Mouse (Mus musculus) c-Kit-negative CD71-positive TER-119-positive erythroid progenitor cells, embryonic 14.5 days (primary cell): ENCODE measurements around the gene Tpm1.

Source experiments
- DNase-seq: peaks from one replicate; pipeline ENCODE4 v3.0.0-alpha.2; 2013; ENCODE audit warnings: low read depth, low spot score

Gene Tpm1

DNA sequence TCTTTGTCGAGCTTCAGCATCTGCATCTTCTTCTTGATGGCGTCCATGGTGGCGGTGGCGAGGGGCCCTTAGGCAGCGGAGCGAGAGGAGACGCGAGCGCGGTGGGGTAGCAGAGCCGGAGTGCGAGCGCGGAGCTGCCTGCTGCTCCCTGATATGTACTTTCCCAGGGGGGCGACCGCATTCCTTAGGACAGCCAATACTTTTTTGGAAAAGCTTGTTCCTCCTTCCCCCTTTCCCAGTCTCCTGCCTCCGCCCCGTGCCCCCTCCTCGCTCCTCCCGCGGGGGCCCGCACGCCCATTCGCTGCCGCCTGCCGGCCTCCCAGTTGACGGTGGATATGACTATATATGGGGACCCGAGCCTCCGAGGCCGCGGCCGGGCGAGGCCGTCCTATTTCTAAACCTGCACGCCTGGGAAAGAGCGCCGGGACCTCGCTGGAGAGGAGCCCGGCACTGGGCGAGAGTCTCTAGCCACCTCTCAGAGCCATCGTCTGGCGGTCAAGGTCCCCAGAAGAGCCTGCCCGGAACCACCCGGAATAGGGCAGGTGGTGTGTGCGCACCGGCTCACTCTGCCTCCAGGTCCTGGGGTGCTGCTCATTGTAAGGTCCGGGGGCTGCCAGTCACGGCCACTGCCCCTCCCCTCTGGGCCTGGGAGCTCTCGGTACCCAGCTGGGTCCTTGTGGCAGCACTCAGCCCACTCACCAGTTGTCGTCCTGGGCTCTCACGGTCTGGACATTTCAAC, at the start of gene Tpm1:
Gene Tpm1, minus strand, starts transcription at position 321 of the 739 bp plus-strand sequence.
- DNase-seq, result no peak

DNA sequence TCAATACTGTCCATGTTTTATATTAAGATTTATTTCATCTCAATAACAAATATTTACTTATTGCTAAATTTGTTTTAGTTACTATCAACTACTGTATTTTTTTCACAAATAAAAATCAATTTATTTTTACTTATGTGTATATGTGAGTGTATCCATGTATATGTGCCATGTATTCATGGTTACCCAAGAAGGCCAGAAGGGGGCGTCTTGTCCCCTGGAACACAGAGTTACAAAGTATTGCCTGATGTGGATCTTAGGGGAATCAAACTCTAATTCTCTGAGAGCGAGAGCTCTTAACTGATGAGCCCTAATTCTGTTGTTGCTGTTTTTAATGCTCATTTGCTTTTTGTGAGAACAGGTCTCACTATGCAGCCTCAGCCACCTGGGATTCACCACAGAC, 45.2 kb upstream of the Tpm1 start:
- no peak for DNase-seq

DNA sequence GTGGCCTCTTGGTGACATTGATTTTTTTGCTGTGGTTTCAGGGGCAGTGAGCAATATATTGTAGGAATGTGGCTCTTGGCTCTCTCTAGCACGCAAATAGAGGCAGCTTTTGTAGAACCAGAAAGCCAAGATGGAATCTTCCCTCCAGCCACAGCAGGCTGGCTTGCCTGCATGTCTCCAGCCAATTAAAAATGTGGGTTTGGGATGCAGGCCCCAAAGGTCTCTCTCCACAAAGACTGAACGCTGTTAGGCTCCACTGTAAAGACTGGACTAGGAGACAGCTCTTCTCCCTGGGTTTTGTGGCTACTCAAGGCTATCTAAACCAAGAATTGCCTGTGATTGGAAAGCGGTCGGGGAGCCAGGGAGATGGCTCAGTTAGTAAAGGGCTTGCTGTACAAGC, 43.0 kb upstream of the Tpm1 start:
- no peak for DNase-seq

DNA sequence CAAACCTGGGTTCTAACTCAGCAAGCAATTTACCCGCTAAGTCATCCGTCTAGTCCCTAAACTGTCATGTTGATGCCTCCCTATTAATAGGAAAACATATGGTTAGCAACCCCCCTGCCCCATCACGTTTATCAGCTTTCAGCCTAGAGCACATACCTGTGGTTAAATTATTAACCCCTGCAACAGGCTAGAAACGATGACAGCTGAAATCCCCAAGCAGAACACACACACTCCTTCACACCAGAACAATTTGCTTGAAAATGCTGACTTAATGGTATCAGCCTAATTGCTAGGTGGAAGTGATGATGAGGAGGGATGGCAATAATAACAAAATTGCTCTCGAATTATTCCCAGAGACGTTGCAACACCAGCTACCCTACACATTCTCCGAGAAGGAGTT, 42.4 kb upstream of the Tpm1 start:
- DNase-seq, result no peak

DNA sequence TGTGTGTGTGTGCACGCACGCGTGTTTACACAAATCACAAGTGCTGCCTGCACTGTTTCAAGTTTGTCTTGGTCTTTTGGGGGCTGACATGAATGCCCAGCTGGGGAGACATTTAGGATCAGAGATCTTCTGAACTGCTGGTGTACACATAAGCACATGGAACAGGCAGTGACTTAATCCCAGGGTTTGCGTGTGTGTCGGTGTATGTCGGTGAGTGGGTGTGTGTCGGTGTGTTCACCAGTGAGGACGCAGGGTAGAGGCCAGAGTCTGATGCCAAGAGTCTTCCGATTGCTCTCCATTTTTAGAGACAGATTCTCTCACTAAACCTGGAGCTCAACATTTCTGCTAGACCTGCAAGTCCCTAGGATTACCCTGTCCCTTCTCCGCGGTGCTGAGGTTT, 41.9 kb upstream of the Tpm1 start:
- DNase-seq, result no peak

DNA sequence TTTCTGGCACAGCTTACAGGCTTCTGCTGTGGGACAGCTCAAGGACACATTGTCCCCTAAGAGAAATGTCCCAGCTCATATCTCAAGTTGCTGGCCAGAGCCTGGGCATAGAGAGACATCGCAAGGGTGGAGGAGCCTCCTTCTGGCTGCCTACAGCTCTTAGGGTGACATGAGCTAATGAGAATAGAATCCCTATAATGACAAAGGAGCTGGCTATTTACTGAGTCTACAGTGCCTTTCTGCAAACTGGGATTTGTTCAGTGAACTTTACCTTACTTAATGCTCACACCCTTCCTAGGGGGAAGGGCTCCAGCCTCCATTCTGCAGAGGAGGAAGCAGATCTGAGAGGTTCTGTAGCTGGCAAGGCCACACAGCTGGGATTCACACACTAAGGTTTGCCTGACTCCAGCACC, 41.4 kb upstream of the Tpm1 start:
- no peak for DNase-seq

DNA sequence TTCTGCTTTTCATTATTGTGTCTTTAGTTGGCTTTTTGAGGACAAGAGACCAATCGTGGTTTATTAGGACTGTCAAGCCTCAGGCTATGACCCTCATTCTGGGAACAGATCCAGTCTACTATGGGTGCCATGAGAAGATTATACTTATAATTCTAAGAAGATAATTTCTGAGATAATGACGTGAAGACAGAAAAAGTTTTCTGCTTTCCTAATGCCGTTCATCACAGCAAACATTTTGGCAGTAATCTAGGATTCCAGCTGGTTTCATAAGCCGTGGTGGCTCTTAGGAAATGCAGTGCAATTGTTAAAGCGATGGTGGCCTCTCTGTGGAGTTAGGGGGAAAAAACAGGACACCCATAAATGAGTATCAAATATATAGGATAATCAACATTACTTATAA, 40.0 kb upstream of the Tpm1 start:
- no peak for DNase-seq

DNA sequence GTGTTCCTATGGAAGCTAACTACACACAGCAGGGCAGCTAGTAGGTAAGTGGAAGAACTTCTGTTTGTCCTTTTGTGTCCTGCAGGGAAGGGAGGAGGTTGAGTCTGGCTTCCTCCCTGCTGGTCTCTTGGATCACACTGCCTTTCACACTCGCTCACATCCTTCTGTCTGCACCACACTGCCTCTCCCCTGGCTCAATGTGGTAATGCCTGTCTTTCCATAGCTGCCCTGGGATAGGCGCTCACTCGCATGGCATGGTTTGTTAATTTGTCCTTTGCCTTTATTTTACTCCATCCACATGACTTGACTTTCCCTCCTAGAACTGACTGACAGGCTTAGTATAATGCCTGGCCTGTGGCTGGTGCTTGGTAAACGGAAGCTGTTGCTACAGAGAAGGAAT, 34.6 kb upstream of the Tpm1 start:
- DNase-seq, result no peak

DNA sequence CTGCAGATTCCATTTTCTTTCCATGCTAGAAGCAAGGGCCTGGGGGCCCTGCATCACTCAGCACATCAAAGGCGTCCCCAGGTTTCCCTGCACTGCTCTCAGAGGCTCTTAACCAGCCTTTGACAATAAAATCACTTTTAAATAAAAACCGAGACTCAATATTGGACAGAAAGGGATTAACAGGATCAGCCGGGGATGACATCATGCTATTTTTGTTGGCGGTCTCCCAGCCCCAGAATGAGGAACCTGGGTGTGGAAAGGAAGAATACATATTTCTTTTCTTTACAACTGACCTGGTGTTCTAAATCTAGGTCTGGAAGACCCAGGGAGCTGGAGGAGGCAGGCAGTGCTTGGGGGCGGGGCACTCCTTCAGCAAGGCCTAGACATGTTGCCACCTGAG, 32.5 kb upstream of the Tpm1 start:
- DNase-seq, result no peak

DNA sequence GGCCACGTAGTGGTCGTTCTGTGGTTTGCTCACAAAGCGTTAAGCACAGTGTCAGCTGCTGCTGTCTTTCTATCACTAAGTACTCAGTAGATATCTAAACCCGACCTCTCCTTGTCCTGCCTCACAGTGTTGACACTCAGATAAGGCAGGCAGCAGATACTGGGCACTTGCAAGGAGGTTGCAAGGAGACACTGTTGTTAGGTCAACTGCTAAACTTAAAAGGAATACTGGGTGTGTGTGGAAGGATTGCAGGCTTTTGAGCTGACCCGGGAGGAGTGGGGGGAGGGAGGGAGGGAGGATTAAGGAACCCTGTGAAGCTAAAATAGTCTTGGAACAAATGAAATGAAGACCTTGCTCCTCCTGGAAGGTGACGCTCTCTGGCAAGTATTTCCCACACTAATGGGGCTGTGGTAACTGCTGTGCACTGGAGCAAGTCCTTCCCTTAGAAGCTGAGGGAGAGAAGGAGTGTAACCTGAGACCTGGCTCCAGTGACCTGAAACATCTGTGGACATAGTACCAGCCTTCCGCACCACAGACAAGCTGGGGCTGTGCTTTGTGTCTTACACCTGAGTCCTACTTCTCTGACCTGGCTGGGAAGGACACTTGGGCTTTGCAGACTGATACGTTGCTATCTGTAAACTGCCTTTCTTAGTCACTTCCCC, 28.6 kb upstream of the Tpm1 start:
- DNase-seq, result no peak

DNA sequence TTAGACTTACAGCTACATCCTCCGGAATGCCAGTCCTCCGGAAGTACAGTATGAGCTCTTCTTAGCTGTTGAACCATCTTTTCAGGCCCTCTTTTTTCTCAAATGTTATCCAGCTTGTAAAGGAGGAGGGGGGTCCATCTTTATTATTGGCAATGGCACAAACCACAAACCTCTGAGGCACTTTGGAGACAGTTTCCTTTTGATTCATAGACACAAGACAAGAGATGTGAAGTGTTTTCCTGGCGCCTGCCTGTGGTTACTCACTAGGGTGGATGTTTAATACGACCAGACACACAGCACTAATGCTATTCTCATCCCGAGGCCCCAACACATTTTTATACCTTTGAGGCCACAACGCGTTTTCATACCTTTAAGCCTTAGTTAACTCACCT, 28.1 kb upstream of the Tpm1 start:
- no peak for DNase-seq

DNA sequence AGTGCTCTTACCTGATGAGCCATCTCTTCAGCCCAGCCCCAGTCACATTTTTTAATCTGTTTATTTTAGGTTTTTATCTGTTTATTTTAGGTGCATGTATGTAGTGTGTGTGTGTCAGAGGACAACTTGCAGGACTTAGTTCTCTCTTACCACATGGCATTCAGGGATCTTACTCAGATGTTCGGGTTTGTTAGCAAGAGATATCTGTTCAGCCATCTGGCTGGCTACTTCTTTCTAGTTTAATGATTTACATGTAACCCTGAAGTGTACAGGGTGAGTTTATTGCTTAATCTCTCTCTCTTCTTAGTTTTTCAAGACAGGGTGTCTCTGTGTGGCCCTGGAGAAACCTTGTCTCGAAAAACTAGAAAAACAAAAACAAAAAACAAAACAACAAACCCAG, 23.0 kb upstream of the Tpm1 start:
- no peak for DNase-seq

DNA sequence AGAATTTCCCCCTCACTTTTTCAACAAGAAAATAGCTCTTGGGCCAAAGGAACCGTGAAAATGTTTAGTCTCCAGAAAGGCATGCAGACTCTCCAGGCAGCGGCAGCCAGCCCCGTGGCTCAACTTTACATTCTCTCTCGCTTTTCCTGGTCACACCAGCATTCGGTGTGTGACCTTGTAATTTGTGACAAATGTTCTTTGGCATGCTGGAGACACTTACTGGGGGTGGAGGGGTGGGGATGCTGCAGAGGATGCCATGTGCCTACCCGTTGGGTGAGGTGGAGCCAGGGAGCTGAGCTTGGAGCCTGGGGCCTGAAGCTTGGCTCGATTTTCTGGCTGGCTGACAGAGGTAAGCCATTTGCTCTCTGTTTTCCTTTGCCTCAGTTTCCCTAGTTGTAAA, 22.4 kb upstream of the Tpm1 start:
- DNase-seq, result no peak

DNA sequence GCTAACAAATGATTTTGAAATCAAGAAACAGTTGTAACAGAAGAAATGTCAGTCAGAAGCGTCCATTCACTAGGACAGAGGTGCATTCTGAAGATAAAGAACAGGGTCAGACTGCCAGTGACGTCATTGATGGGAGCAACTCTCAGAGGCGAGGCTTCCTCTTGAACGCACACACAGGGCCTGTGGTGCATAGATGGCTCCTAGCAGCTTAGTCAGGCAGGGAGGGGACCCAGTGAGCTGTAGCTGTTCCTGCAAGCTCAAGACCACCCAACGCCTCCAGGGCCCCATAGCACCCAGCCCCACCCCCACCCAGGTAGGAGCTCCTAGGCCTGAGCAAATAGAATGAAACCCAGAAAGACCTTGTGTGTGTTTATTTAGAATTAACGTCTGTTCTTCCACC, 21.9 kb upstream of the Tpm1 start:
- no peak for DNase-seq

DNA sequence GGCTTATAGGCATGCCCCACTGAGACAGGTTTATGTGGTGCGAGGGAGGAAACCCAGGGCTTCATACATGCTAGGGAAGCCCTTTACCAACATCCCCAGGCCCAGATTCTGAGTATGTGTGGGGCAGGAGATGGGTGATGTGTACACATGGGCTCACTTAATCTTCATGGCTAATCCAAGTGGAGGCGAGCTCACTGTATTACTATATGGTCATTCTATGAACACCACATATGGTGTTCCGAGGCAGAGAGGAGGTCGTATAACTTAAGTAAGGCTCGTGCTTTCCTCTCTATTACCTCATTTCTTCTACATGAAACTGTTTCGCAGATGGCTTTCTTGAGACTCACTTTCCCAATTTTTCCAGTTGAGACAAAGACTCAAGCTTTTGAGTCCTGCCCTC, 17.4 kb upstream of the Tpm1 start:
- DNase-seq, result no peak

DNA sequence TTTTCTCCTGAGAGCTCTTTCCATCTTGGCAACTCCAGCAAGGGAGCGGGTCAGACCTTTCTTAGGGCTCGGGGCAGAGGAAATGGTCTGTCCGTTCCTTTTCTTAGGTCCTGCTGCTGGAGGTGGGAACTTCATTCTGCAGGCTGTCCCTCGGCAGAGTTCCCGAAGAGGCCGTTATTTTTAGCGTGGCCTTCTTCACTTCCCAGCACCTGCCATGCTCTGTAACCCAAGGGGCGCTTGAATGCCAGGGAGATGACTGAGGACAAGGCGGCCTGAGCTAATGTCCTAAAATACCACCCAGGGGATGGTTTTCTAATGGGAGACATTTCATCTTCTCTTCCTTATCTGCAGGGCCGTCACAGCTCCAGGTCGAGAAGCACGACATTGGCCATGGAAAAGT, 10.5 kb upstream of the Tpm1 start:
- DNase-seq, result no peak

DNA sequence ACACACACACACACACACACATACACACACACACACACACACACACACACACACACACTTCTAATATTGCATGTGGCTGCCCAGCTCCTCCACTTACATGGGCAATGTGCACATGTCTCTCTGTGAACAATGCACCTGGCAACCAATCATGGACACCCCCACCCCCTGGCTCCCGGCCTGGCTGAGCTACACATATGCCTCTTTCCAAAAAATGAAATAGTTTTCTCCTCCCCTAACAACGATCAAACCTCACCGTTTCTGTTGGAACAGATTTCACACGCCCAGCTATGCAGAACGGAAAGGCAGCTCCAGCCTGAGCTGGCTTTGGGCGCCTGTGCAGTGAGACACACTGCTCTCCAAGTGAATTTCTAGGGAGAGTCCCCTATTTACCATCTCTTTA, 9.2 kb upstream of the Tpm1 start:
- no peak for DNase-seq

DNA sequence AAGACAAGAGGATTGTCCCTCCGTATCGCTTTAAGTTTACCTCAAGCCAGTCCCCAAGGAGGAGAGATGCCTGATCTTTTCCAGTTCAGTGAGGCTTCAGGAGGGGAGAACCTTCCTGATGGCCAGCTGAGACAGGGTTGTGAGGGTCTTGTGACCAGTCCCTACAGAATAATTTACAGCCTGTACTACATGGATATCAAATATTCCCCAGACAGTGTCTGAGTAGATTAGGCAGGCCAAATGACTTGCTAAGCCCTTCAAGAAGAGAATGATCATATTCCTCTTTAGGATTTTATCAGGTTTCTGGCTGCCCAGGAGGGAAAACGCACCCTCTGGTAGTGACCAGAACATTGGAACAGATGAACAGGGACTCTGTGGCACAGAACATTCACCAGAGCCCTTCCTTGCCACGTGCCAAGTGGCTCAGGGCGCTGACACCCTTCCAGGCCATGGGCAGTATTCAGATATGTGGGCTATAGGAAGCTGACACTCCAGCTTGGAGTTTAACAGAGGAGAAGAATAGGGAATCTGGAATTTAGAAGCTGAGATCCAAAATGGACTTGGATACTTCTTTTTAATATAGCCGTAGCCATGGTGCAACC, 1.6 kb upstream of the Tpm1 start:
- DNase-seq, result no peak

DNA sequence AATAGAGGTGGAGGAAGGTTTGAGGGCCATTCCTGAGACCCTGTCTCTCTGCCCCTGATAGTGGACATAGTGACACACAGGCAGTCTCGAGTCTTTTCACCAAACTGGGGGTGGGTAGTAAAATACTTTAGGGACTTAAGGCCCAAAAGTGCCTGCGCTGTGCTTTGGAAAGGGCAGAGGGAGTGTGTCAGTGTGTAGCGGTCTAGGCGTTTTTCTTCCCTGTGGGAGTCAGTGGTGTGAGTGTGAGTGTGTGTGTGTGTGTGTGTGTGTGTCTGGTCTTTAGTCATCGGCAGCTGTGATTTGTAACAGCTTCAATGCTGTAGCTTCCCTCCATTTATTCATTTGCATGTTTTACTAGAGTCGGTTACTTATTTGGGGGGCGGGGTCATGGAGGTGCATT, 630 bp upstream of the Tpm1 start:
- no peak for DNase-seq

DNA sequence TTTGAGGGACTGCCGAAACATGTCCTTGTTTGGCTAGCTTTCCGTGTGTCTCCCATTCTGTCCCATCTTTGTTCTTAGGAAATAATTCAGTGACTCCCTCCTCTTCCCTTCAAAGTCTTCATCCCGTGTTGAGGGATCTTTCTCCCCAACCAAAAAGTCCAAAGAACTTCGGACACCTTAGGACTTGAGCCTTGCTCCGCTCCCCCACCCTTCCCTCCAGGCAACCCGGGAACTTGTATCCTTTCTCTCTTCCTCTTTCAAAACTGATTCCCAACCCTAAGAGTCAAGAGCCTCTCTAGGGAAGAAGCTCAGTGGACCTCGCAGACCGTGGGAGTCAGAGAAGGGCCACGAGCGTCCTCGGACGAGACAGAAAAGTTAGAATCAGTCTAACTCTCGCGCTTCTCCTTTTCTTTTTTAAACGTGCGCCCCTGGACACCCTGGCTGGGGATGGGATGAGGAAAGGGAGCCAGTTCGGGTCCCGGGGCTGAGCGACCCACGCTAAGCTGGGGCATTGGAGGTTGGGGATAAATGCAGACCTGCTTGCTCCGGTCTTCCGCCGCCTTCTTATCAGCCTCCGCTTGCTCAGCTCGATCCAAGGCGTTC, 622 bp downstream of the Tpm1 start:
- no peak for DNase-seq

DNA sequence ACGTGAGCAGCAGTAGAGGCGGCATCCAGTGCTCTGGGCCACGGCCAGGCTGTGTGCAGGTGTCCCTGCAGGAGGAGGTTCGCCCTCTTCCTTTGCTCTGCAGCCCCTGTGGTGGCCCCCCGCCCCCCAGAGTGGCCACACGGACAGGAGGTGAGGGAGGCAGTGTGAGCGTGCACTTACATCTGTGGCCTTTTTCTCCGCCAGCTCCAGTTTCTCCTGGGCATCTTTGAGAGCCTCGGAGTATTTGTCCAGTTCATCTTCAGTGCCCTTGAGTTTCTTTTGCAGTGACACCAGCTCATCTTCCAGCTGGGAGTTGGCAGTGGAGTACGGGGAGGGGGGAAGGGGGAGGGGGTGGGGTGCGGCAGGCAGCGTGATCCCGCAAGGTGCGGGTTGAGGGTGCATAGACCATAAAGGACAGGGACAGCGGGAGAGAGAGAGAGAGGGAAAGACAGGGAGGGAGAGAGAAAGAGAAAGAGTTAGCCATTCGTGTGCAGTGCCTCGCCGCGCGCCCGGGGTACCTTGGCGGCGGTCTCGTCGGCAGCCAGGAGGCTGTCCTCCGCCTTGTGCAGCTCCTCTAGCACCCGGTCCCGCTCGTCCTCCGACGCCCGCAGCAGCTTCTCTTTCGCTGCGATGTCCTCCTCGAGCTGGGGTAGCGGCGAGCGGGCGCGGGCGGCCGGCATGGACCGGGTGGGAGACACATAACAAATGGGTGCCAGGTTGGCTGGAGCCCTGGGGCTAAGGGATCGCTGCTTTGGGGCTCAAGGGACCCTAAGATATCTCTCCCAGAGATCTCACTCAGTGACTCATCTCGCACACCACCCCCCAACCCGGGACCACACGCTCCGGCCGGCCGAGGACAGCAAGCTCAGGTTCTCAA, 1.4 kb downstream of the Tpm1 start:
- no peak for DNase-seq
